Mouse (Mus musculus): ENCODE measurements around the gene Ddi2. TPM values are rescaled to one million over a fixed set of nuclear protein-coding genes. Genes with fewer than 3 reads are reported as not detected.

Gene Ddi2
- polyA plus RNA-seq, 1 experiment from 2014 or later = 25.6 TPM

- Histone ChIP-seq H3K27me3 (replicated peaks) (no peaks in the 10 kb centered on the region), H3K27ac (no peak overlapping the region), H3K9me3 (no peaks in the 10 kb centered on the region), H3K36me3 (peaks cover 19% of the 10 kb centered on the region), H3K4me2 (replicated peaks) (no peak overlapping the region), H3K9ac (no peak overlapping the region), H3K4me3 (no peak overlapping the region), H3K4me1 (peaks cover 16% of the 10 kb centered on the region)
- no peak for ATAC-seq (ENCODE audit: low FRiP score, low read depth)
- WGBS = 89% methylated on average over 11 of the region's 11 CpGs
Observed at GRCm38 (mm10) chr4:141660884-141661283, 62.3 kb downstream of the Ddi2 start.

- peaks cover 19% of the 10 kb centered on the region for H3K36me3 ChIP-seq
- H3K9ac ChIP-seq = no peak overlapping the region
- ATAC-seq (ENCODE audit: low FRiP score, low read depth) = no peak
- H3K9me3 ChIP-seq = no peaks in the 10 kb centered on the region
- H3K4me3 ChIP-seq = no peak overlapping the region
- H3K27ac ChIP-seq = no peak overlapping the region
- H3K4me2 ChIP-seq (replicated peaks) = no peak overlapping the region
- H3K4me1 ChIP-seq = peaks cover 13% of the 10 kb centered on the region
- H3K27me3 ChIP-seq (replicated peaks) = no peaks in the 10 kb centered on the region
- 57% methylated on average over 4 of the region's 4 CpGs for WGBS
Observed at GRCm38 (mm10) chr4:141659739-141660138, 63.5 kb downstream of the Ddi2 start.

GRCm38 (mm10) chr4:141658846-141659484 is 64.3 kb downstream of the Ddi2 start:
- no peak overlapping the region for H3K27ac ChIP-seq
- H3K9me3 ChIP-seq = no peaks in the 10 kb centered on the region
- WGBS = 94% methylated on average over 6 of the region's 6 CpGs
- peaks cover 22% of the 10 kb centered on the region for H3K36me3 ChIP-seq
- no peak overlapping the region for H3K4me3 ChIP-seq
- ATAC-seq (ENCODE audit: low FRiP score, low read depth) = no peak
- no peak overlapping the region for H3K4me2 ChIP-seq (replicated peaks)
- H3K27me3 ChIP-seq (replicated peaks) = no peaks in the 10 kb centered on the region
- peaks cover 8% of the 10 kb centered on the region for H3K4me1 ChIP-seq
- no peak overlapping the region for H3K9ac ChIP-seq

- H3K4me1 ChIP-seq = no peaks in the 10 kb centered on the region
- WGBS = 83% methylated on average over 8 of the region's 8 CpGs
- no peaks in the 10 kb centered on the region for H3K9me3 ChIP-seq
- no peak overlapping the region for H3K9ac ChIP-seq
- peaks cover 23% of the 10 kb centered on the region for H3K36me3 ChIP-seq
- no peak overlapping the region for H3K4me2 ChIP-seq (replicated peaks)
- H3K27me3 ChIP-seq (replicated peaks) = no peaks in the 10 kb centered on the region
- ATAC-seq (ENCODE audit: low FRiP score, low read depth) = no peak
- no peak overlapping the region for H3K4me3 ChIP-seq
- H3K27ac ChIP-seq = no peak overlapping the region
Observed at GRCm38 (mm10) chr4:141656932-141657331, 66.3 kb downstream of the Ddi2 start.

- Histone ChIP-seq H3K9me3 (no peaks in the 10 kb centered on the region), H3K27ac (no peak overlapping the region), H3K4me3 (no peak overlapping the region), H3K36me3 (peaks cover 26% of the 10 kb centered on the region; the same call in 1 of the 2 replicates), H3K27me3 (replicated peaks) (no peaks in the 10 kb centered on the region), H3K4me2 (replicated peaks) (no peak overlapping the region), H3K4me1 (no peaks in the 10 kb centered on the region; the same call in 1 of the 2 replicates), H3K9ac (no peak overlapping the region)
- WGBS = 91% methylated on average over 12 of the region's 12 CpGs
- no peak for ATAC-seq (ENCODE audit: low FRiP score, low read depth)
Observed at GRCm38 (mm10) chr4:141655908-141656608, 67.2 kb downstream of the Ddi2 start.

- Histone ChIP-seq H3K36me3 (peaks cover 14% of the 10 kb centered on the region; the same call in 1 of the 2 replicates), H3K9me3 (no peaks in the 10 kb centered on the region), H3K4me1 (peaks cover 2% of the 10 kb centered on the region; the same call in 1 of the 2 replicates), H3K4me2 (replicated peaks) (no peak overlapping the region), H3K27me3 (replicated peaks) (no peaks in the 10 kb centered on the region), H3K9ac (no peak overlapping the region), H3K27ac (no peak overlapping the region), H3K4me3 (no peak overlapping the region)
- no peak for ATAC-seq (ENCODE audit: low FRiP score, low read depth)
- 92% methylated on average over 6 of the region's 6 CpGs for WGBS
Observed at GRCm38 (mm10) chr4:141654509-141654908, 68.7 kb downstream of the Ddi2 start.

- H3K4me1 ChIP-seq = peaks cover 9% of the 10 kb centered on the region; the same call in 1 of the 2 replicates
- peaks cover 10% of the 10 kb centered on the region; the same call in 1 of the 2 replicates for H3K36me3 ChIP-seq
- H3K27ac ChIP-seq = no peak overlapping the region
- no peak overlapping the region for H3K4me2 ChIP-seq (replicated peaks)
- ATAC-seq (ENCODE audit: low FRiP score, low read depth) = no peak
- H3K27me3 ChIP-seq (replicated peaks) = no peaks in the 10 kb centered on the region
- no peak overlapping the region for H3K9ac ChIP-seq
- 89% methylated on average over 13 of the region's 13 CpGs for WGBS
- no peak overlapping the region for H3K4me3 ChIP-seq
- no peaks in the 10 kb centered on the region for H3K9me3 ChIP-seq
Observed at GRCm38 (mm10) chr4:141653813-141654212, 69.4 kb downstream of the Ddi2 start.

GRCm38 (mm10) chr4:141653044-141653443 is 70.2 kb downstream of the Ddi2 start:
- 94% methylated on average over 8 of the region's 8 CpGs for WGBS

GRCm38 (mm10) chr4:141651944-141652343 is 71.3 kb downstream of the Ddi2 start:
- Histone ChIP-seq H3K4me1 (peaks cover 10% of the 10 kb centered on the region; the same call in 1 of the 2 replicates), H3K4me2 (replicated peaks) (no peak overlapping the region), H3K27me3 (replicated peaks) (no peaks in the 10 kb centered on the region), H3K9me3 (no peaks in the 10 kb centered on the region), H3K4me3 (no peak overlapping the region), H3K36me3 (peaks cover 12% of the 10 kb centered on the region), H3K27ac (no peak overlapping the region), H3K9ac (no peak overlapping the region)
- no peak for ATAC-seq (ENCODE audit: low FRiP score, low read depth)
- 90% methylated on average over 10 of the region's 10 CpGs for WGBS

More at GRCm38 (mm10) chr4:141653044-141653443, 70.2 kb downstream of the Ddi2 start:
- H3K9me3 ChIP-seq = no peaks in the 10 kb centered on the region
- no peak overlapping the region for H3K27ac ChIP-seq
- H3K4me2 ChIP-seq (replicated peaks) = no peak overlapping the region
- no peak for ATAC-seq (ENCODE audit: low FRiP score, low read depth)
- no peaks in the 10 kb centered on the region for H3K27me3 ChIP-seq (replicated peaks)
- peaks cover 10% of the 10 kb centered on the region; the same call in 1 of the 2 replicates for H3K4me1 ChIP-seq
- no peak overlapping the region for H3K4me3 ChIP-seq
- H3K9ac ChIP-seq = no peak overlapping the region
- H3K36me3 ChIP-seq = peaks cover 10% of the 10 kb centered on the region; the same call in 1 of the 2 replicates

- Histone ChIP-seq H3K4me1 (peaks cover 10% of the 10 kb centered on the region; the same call in 1 of the 2 replicates), H3K9me3 (no peaks in the 10 kb centered on the region), H3K9ac (no peak overlapping the region), H3K27ac (no peak overlapping the region), H3K27me3 (replicated peaks) (no peaks in the 10 kb centered on the region), H3K36me3 (peaks cover 12% of the 10 kb centered on the region), H3K4me2 (replicated peaks) (no peak overlapping the region), H3K4me3 (no peak overlapping the region)
- 90% methylated on average over 6 of the region's 6 CpGs for whole genome bisulfite sequencing
- no peak for ATAC-seq (ENCODE audit: low FRiP score, low read depth)
Observed at GRCm38 (mm10) chr4:141651286-141651685, 71.9 kb downstream of the Ddi2 start.

- H3K9ac ChIP-seq = no peak overlapping the region
- WGBS = 79% methylated on average over 6 of the region's 6 CpGs
- H3K27me3 ChIP-seq (replicated peaks) = no peaks in the 10 kb centered on the region
- ATAC-seq (ENCODE audit: low FRiP score, low read depth) = no peak
- H3K9me3 ChIP-seq = no peaks in the 10 kb centered on the region
- H3K27ac ChIP-seq = no peak overlapping the region
- H3K4me1 ChIP-seq = peaks cover 10% of the 10 kb centered on the region; the same call in 1 of the 2 replicates
- H3K4me2 ChIP-seq (replicated peaks) = no peak overlapping the region
- H3K36me3 ChIP-seq = peaks cover 12% of the 10 kb centered on the region
- H3K4me3 ChIP-seq = no peak overlapping the region
Observed at GRCm38 (mm10) chr4:141649244-141649643, 74.0 kb downstream of the Ddi2 start.

- Histone ChIP-seq H3K4me2 (replicated peaks) (no peak overlapping the region), H3K36me3 (peaks cover 9% of the 10 kb centered on the region), H3K9ac (no peak overlapping the region), H3K4me1 (peaks cover 15% of the 10 kb centered on the region), H3K9me3 (no peaks in the 10 kb centered on the region), H3K4me3 (no peak overlapping the region), H3K27me3 (replicated peaks) (no peaks in the 10 kb centered on the region), H3K27ac (no peak overlapping the region)
- WGBS = 94% methylated on average over 5 of the region's 5 CpGs
- no peak for ATAC-seq (ENCODE audit: low FRiP score, low read depth)
Observed at GRCm38 (mm10) chr4:141648262-141648661, 75.0 kb downstream of the Ddi2 start.
